Mouse (Mus musculus) C2C12 (cell line): Measurements from ENCODE around the gene 2210011C24Rik. TPM values are rescaled to one million over a fixed set of nuclear protein-coding genes. Genes with fewer than 3 reads are reported as not detected.

Source experiments
- H3K27me3 ChIP-seq: one replicate; pipeline ENCODE4 v1.6.1; 2011; ENCODE audit not compliant: control insufficient read depth, insufficient read depth, insufficient read length
- H3K36me3 ChIP-seq: one replicate; pipeline ENCODE4 v1.6.1; 2011; ENCODE audit not compliant: control insufficient read depth, insufficient read depth
- H3K4me3 ChIP-seq: one replicate; pipeline ENCODE4 v1.5.1; 2011; ENCODE audit warnings: mild to moderate bottlenecking, control low read depth; ENCODE audit not compliant: poor library complexity, insufficient read depth, severe bottlenecking
- H3K79me2 ChIP-seq: one replicate; pipeline ENCODE4 v1.6.1; 2011; ENCODE audit not compliant: control insufficient read depth, insufficient read depth
- H3K79me3 ChIP-seq: one replicate; pipeline ENCODE4 v1.6.1; 2011; ENCODE audit warnings: low read depth, control low read depth
- H3ac ChIP-seq: one replicate; pipeline ENCODE3; 2011; ENCODE audit warnings: low read depth; ENCODE audit not compliant: control insufficient read depth, insufficient read length
- CEBPB ChIP-seq: IDR thresholded peaks from one replicate; pipeline ENCODE4 v1.6.1; 2011; ENCODE audit warnings: low read depth, mild to moderate bottlenecking, control low read depth, moderate library complexity
- CTCF ChIP-seq: IDR thresholded peaks from one replicate; pipeline ENCODE4 v1.5.1; 2011; ENCODE audit not compliant: control insufficient read depth, insufficient read depth, insufficient read length
- FOSL1 ChIP-seq: IDR thresholded peaks from one replicate; pipeline ENCODE4 v1.8.0; 2011; ENCODE audit warnings: mild to moderate bottlenecking, low read length; ENCODE audit not compliant: poor library complexity, insufficient read depth, severe bottlenecking
- MAX ChIP-seq: IDR thresholded peaks from one replicate; pipeline ENCODE4 v1.6.1; 2011; ENCODE audit warnings: mild to moderate bottlenecking, control low read depth
- MYOD1 ChIP-seq: IDR thresholded peaks from one replicate; pipeline ENCODE4 v1.6.1; 2011; ENCODE audit warnings: low read depth; ENCODE audit not compliant: control insufficient read depth, insufficient read length
- MYOG ChIP-seq: IDR thresholded peaks from one replicate; pipeline ENCODE4 v1.6.1; 2011; ENCODE audit not compliant: control insufficient read depth, insufficient read length; ENCODE audit errors: extremely low read depth
- USF1 ChIP-seq: IDR thresholded peaks from one replicate; pipeline ENCODE4 v1.6.1; 2011; ENCODE audit warnings: low read depth, mild to moderate bottlenecking, control low read depth, moderate library complexity
- polyA plus RNA-seq: library from polyadenylated mRNA; unstranded; fragments of >200 nt; fragmentation: generic; extraction: Trizol; gene quantifications from one replicate; pipeline ENCODE4 v1.2.1, GENCODE M21; 2012; ENCODE audit warnings: missing spikeins

2210011C24Rik gene
- polyA plus RNA-seq, 1 experiment = 1.5 TPM

DNA sequence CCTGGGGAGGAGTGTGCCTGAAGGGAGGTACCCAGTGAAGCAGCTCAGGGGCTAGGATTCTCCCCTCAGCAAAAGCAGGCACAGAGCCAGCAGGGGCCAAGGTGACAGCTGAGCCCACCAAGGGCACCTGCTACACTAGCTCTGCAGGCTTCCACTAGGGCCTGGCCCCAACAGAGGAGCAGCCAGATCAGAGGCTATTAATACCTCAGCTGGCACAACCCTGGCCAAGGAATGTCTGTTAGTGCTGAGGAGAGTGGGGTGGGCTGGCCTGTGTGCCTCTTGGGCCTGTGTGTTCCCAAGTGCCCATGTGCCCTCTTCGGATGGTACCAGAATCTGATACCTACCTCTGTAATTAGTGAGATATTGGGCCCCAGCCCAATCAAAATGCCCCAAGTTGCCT lies 31.7 kb downstream of the 2210011C24Rik start:
- H3ac ChIP-seq = no peak overlapping the region
- H3K27me3 ChIP-seq = no peaks in the 10 kb centered on the region
- peaks cover 25% of the 10 kb centered on the region for H3K36me3 ChIP-seq
- peaks cover 27% of the 10 kb centered on the region for H3K79me2 ChIP-seq
- peaks cover 2% of the 10 kb centered on the region for H3K79me3 ChIP-seq
- TF ChIP-seq CEBPB = no peak
- TF ChIP-seq USF1 = no peak
- no peak for TF ChIP-seq MAX
- no peak for TF ChIP-seq FOSL1
- TF ChIP-seq MYOD1 = no peak
- TF ChIP-seq MYOG = no peak
- no peak for TF ChIP-seq CTCF
- H3K4me3 ChIP-seq = no peak overlapping the region

DNA sequence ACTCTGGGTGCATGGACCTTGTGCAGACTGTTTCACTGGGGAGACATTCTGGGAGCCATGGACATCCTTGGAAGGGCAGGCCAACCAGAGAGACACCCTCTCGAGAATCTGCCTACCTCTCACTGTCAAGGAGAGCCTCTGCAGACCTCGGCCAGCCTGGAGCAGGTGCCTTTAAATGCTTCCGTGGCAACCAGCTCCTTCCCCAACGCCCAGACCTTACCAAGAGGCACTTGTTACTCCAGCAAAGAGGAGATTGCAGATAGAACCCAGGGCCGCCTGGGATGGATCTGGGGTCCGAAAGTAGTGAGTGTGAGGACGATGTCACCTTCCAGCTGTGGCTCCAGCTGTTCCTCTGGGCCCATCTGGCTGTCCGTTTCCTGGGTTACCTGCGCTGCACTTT lies 33.8 kb downstream of the 2210011C24Rik start:
- Histone ChIP-seq H3K36me3 (peaks cover 25% of the 10 kb centered on the region), H3ac (no peak overlapping the region), H3K79me3 (peaks cover 7% of the 10 kb centered on the region), H3K79me2 (peaks cover 47% of the 10 kb centered on the region), H3K4me3 (no peak overlapping the region), H3K27me3 (no peaks in the 10 kb centered on the region)
- no peak for TF ChIP-seq CTCF
- TF ChIP-seq CEBPB = no peak
- no peak for TF ChIP-seq MYOG
- TF ChIP-seq MYOD1 = no peak
- TF ChIP-seq MAX = no peak
- TF ChIP-seq FOSL1 = no peak
- TF ChIP-seq USF1 = no peak

DNA sequence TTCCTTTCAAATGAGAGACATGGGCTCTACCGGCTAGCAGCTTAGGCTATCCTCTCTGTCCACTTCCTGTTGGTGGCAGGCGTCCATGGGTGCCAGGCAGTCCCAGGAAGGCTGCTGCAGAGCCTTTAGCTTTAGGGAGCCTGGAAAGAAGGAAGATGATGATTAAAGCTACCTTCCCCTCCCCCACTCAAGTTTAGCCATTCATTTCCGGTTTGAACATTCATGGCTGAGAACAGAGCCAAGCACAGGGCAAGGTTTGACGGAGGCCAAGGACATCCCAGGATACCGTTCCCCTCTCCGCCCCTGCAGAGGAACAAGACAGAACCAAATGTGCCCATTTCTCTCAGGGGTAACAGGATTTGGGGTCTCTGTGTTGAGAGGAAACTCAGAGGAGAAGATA lies 34.3 kb downstream of the 2210011C24Rik start:
- TF ChIP-seq USF1 = no peak
- no peak for TF ChIP-seq FOSL1
- TF ChIP-seq CEBPB = no peak
- TF ChIP-seq MAX = no peak
- TF ChIP-seq MYOD1 = no peak
- no peak for TF ChIP-seq MYOG
- no peak for TF ChIP-seq CTCF
- no peak overlapping the region for H3ac ChIP-seq
- H3K36me3 ChIP-seq = peaks cover 25% of the 10 kb centered on the region
- peaks cover 49% of the 10 kb centered on the region for H3K79me2 ChIP-seq
- peaks cover 7% of the 10 kb centered on the region for H3K79me3 ChIP-seq
- no peak overlapping the region for H3K4me3 ChIP-seq
- H3K27me3 ChIP-seq = no peaks in the 10 kb centered on the region

DNA sequence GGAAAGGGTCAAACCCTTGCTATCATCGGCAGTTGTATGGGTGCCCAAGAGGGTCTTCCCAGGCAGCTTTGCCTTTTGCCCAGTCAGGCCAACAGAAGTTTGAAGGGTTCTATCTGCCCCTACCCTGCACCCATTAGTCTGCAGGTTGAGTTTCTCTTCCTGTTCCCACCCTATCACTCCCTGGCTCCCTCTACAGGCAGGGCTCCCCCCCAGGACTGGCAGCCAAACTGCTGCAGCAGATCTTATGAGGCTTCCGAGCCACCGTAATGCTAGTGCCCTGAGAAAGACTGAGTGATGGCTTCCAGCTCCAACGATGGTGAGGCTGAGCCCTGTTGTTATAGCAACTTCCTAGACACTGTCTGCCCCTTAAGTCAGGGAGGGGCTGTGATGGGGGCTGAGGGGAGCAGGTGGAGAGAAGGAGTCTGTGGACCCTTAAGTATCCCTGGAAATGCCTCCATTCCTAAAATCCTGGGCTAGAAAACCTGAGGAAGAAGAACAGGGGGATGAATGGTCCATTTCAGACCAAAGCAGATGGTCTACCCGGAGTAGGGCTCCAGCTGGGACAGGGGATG lies 35.1 kb downstream of the 2210011C24Rik start:
- H3K27me3 ChIP-seq = no peaks in the 10 kb centered on the region
- peaks cover 7% of the 10 kb centered on the region for H3K79me3 ChIP-seq
- no peak overlapping the region for H3ac ChIP-seq
- H3K4me3 ChIP-seq = no peak overlapping the region
- peaks cover 18% of the 10 kb centered on the region for H3K36me3 ChIP-seq
- TF ChIP-seq CEBPB (no peak), FOSL1 (no peak), USF1 (no peak), MAX (no peak), MYOG (no peak), CTCF (no peak), MYOD1 (no peak)
- H3K79me2 ChIP-seq = peaks cover 49% of the 10 kb centered on the region

DNA sequence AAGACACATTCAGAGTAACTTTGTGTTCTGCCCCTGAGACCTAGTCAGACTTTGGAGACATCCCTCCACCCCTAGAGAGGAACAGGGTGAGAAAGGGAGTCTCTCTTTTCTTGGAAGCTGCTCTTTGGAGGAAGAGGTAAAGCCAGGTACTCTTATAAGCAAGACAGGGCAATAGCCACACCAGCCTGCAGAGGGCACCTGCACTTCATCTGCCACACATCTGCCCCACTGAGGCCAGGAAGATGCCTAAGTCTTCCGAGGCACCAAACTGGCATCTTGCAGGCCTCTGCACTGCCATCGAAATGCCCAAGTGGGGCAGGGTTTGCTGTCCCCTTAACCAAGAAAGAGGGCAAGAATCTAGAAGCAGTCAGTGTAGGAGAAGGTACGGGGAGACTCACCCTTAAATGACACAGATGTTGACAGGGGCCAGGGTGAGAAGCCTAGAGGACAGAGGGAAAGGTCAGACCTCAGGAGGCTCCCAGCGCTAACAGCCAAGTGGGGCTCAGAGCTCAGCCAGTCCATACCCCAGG lies 35.8 kb downstream of the 2210011C24Rik start:
- TF ChIP-seq MYOD1 (no peak), USF1 (no peak), MAX (no peak), CTCF (no peak)
- peaks cover 49% of the 10 kb centered on the region for H3K79me2 ChIP-seq
- peaks cover 7% of the 10 kb centered on the region for H3K79me3 ChIP-seq
- H3K27me3 ChIP-seq = no peaks in the 10 kb centered on the region
- no peak overlapping the region for H3K4me3 ChIP-seq
- H3K36me3 ChIP-seq = peaks cover 11% of the 10 kb centered on the region
- no peak overlapping the region for H3ac ChIP-seq

DNA sequence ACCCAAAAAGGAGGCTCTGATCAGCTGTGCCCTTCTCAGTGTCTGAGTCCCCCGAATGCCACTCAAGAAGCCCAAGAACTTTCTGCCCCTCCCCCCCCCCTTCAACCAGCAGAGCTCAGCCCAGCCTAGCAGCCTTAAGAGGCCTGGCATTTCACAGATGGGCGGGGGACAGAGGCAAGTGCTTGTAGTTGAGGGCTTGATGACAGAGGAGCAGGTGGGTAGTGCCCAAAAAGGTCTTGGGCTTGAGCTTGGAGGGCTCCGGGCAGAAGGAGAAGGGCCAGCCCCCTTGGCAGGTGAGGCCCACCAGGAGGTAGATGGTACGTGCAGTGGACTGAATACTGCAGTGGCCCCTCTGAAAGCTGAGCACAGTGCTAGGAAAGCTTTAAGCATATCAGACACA lies 37.5 kb downstream of the 2210011C24Rik start:
- Histone ChIP-seq H3K27me3 (no peaks in the 10 kb centered on the region), H3ac (no peak overlapping the region), H3K4me3 (no peak overlapping the region), H3K36me3 (peaks cover 5% of the 10 kb centered on the region), H3K79me2 (peaks cover 49% of the 10 kb centered on the region), H3K79me3 (peaks cover 7% of the 10 kb centered on the region)
- TF ChIP-seq CTCF (no peak), FOSL1 (no peak), MYOG (no peak), MAX (no peak), MYOD1 (no peak), CEBPB (no peak), USF1 (no peak)
